Mouse (Mus musculus): ENCODE measurements at regions not wholly inside any gene's neighbourhood (a gene's known extent, or its start where the extent isn't known, plus 50 kb on each side); places are given as distances from the start of the nearest gene placed in this dataset.

DNA sequence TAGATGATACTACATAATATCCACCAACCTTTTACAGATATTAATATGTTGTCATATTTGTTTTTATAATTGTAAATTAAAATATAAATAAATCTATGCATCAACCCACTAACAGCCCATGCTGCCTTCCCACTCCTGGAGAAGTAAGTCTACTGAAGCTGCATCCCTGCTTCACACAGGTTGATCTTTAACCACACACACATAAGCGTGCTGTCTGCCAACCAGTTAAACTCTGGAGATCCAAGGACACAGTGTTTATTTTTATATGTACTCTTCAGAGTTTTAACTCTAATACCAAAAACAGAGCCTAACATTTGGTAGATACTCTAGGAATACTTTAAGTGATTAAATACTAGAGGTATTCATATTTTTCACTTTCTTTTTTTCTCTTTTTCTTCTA lies 133.9 kb upstream of the Ahr start:
- Histone ChIP-seq H3K27me3 (replicated peaks) (no peaks in the 10 kb centered on the region), H3K4me1 (no peaks in the 10 kb centered on the region), H3K9ac (no peak overlapping the region), H3K27ac (no peak overlapping the region), H3K9me3 (no peaks in the 10 kb centered on the region), H3K4me3 (no peak overlapping the region), H3K36me3 (no peaks in the 10 kb centered on the region), H3K4me2 (replicated peaks) (no peak overlapping the region)
- 88% methylated on average over 1 of the region's 1 CpGs for WGBS
- no peak for ATAC-seq (ENCODE audit: low FRiP score, low read depth)

DNA sequence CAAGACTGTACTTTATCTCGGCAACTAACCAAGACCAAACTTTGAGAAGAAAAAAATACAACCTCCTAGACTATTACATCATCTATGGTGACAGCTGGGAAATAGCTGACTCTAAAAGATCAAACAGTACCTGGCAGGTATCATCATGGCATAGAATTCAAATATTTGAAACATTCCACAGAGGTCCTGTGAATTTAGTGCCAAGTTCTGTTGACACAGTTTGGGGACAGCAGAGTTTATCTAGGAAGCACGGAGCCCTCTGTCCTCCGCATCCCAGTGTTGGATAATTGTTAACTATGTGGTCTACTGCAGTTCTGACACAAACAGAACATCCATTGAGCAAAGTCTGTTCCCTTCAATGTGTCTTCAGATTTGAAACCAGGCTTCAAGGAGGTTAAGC lies 132.9 kb upstream of the Ahr start:
- H3K4me3 ChIP-seq = no peak overlapping the region
- no peaks in the 10 kb centered on the region for H3K9me3 ChIP-seq
- no peak for ATAC-seq (ENCODE audit: low FRiP score, low read depth)
- 92% methylated on average over 3 of the region's 3 CpGs for WGBS
- H3K4me1 ChIP-seq = no peaks in the 10 kb centered on the region
- H3K36me3 ChIP-seq = no peaks in the 10 kb centered on the region
- H3K27me3 ChIP-seq (replicated peaks) = no peaks in the 10 kb centered on the region
- H3K9ac ChIP-seq = no peak overlapping the region
- H3K4me2 ChIP-seq (replicated peaks) = no peak overlapping the region
- no peak overlapping the region for H3K27ac ChIP-seq

DNA sequence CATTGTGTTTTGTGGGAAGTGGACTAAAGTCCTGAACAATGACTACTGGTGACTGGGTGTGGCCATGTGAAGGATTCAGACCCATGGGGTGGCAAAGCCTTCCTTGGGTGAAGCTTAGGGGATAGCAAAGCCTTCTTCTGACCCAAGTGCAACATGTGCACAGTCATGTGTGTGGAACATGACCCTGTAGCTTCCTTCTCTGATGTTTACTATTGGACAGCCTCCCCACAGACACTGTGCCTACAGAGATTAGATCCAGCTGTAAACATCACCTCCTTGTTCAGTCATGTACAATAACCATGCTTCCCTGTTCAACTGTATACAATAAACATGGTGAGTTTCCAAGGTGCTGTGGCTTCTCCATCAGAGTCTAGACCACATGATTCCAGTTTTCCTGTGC lies 132.4 kb upstream of the Ahr start:
- Histone ChIP-seq H3K4me1 (no peaks in the 10 kb centered on the region), H3K9me3 (no peaks in the 10 kb centered on the region), H3K27ac (no peak overlapping the region), H3K36me3 (no peaks in the 10 kb centered on the region), H3K4me2 (replicated peaks) (no peak overlapping the region), H3K4me3 (no peak overlapping the region), H3K9ac (no peak overlapping the region), H3K27me3 (replicated peaks) (no peaks in the 10 kb centered on the region)
- no peak for ATAC-seq (ENCODE audit: low FRiP score, low read depth)

DNA sequence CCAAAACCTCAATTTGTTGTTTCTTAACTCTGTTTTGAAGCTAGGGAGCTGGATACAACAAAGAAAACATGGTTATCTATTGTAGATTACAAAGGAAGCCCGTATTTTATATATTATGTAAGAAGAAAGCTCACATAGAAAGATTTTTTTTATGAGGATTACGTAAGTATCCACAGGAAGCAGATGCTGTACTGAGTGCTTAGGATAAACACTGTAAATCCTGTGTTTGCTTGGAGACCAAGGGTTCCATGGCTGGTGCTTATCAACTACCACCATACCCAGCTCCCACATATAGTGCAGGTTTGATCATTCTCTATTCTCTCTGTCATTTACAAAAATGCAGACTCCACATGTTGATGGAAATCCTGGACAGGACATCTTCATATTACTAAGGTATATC lies 131.2 kb upstream of the Ahr start:
- no peak overlapping the region for H3K4me3 ChIP-seq
- no peaks in the 10 kb centered on the region for H3K27me3 ChIP-seq (replicated peaks)
- H3K4me2 ChIP-seq (replicated peaks) = no peak overlapping the region
- WGBS = 75% methylated on average over 2 of the region's 2 CpGs
- H3K27ac ChIP-seq = no peak overlapping the region
- no peaks in the 10 kb centered on the region for H3K36me3 ChIP-seq
- H3K9me3 ChIP-seq = no peaks in the 10 kb centered on the region
- no peak overlapping the region for H3K9ac ChIP-seq
- ATAC-seq (ENCODE audit: low FRiP score, low read depth) = no peak
- no peaks in the 10 kb centered on the region for H3K4me1 ChIP-seq

DNA sequence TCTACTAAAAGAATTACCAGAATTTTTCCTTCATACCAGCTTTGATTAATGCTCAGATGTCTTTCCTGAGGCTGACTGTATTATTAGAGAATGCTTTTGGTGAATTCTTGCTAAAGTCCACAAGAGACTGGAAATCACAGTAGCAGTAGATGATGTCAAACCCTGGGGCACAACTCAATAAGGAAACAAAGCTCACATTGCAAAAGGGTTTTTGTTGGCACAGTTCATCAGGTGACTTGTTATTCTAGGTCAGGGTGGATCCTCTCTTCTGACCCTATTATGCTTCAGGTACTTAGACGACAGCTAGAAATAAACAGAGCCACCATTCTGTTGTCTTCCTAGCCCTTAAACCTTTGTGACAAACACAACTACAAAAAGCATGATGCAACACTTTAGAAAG lies 128.2 kb upstream of the Ahr start:
- H3K4me3 ChIP-seq = no peak overlapping the region
- H3K9me3 ChIP-seq = no peaks in the 10 kb centered on the region
- ATAC-seq (ENCODE audit: low FRiP score, low read depth) = no peak
- no peak overlapping the region for H3K27ac ChIP-seq
- no peak overlapping the region for H3K9ac ChIP-seq
- H3K4me1 ChIP-seq = no peaks in the 10 kb centered on the region
- no peaks in the 10 kb centered on the region for H3K36me3 ChIP-seq
- no peak overlapping the region for H3K4me2 ChIP-seq (replicated peaks)
- no peaks in the 10 kb centered on the region for H3K27me3 ChIP-seq (replicated peaks)
- WGBS = 94% methylated on average over 1 of the region's 1 CpGs

DNA sequence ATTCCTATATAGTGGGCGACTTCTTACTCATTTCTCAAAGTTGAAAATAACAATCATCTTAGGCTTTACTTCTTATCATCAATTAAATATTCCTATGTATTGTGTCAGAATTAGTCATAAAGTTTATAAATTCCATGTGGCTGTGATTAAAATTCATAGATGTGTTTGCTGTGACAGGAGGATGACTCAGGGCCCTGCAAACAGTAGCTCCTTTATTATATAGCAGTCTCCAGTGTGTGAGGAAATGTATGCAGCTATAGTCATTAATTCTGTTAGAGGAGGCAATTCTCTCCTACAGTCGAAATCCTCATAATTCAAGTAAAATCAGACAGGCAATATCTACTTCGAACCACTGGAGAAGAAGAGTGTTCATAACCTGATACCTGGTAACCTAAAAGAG lies 121.7 kb upstream of the Ahr start:
- WGBS = 79% methylated on average over 3 of the region's 3 CpGs
- Histone ChIP-seq H3K4me3 (no peak overlapping the region), H3K9me3 (no peaks in the 10 kb centered on the region), H3K27ac (no peak overlapping the region), H3K4me1 (no peaks in the 10 kb centered on the region), H3K4me2 (replicated peaks) (no peak overlapping the region), H3K36me3 (no peaks in the 10 kb centered on the region), H3K27me3 (replicated peaks) (no peaks in the 10 kb centered on the region), H3K9ac (no peak overlapping the region)
- no peak for ATAC-seq (ENCODE audit: low FRiP score, low read depth)

DNA sequence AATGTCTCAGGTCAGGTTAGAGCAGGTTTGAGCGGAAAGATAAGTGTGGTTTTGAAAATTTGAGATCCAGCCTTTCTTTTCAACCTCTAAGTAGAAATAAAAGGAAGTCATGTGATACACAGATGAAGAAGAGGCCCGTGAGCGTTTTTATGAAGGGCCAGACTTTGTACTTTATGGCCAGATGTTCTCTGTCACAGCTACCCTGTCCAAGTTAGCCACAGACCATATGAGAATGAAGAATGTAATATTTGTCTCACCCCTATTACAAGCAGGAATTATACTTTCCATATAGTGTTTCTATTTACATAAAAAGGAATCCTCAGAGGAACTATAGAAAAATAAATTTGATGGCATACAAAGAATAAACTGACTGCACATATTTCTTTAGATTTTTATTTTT lies 114.9 kb upstream of the Ahr start:
- whole genome bisulfite sequencing = 85% methylated on average over 3 of the region's 3 CpGs
- no peak for ATAC-seq (ENCODE audit: low FRiP score, low read depth)
- no peak overlapping the region for H3K4me2 ChIP-seq (replicated peaks)
- H3K9me3 ChIP-seq = 0 out of 2 replicates have a peak, but pooled peaks cover 5% of the 10 kb centered on the region
- H3K27me3 ChIP-seq (replicated peaks) = no peaks in the 10 kb centered on the region
- H3K4me1 ChIP-seq = no peaks in the 10 kb centered on the region
- H3K4me3 ChIP-seq = no peak overlapping the region
- H3K36me3 ChIP-seq = no peaks in the 10 kb centered on the region
- H3K9ac ChIP-seq = no peak overlapping the region
- H3K27ac ChIP-seq = no peak overlapping the region

DNA sequence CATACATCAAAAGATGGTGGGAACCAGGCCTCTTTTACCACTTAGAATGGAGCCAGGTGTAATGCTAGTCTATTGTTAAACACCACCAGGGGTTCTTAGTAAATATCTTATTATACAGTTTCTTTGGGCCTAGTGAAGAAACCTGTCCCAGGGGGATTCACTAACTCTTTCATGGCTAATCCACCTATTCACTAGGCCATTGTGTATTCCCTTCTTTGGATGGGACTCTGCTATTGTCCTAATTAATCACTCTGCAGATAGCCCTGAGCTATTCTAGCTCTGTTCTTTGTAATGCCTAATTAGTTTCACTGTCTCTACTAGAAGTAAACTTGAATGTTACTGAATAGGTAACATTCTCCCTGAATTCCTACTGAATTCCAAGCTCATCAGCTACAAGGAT lies 107.6 kb upstream of the Ahr start:
- H3K4me3 ChIP-seq = no peak overlapping the region
- H3K9me3 ChIP-seq = no peaks in the 10 kb centered on the region
- no peak overlapping the region for H3K9ac ChIP-seq
- ATAC-seq (ENCODE audit: low FRiP score, low read depth) = no peak
- no peaks in the 10 kb centered on the region for H3K4me1 ChIP-seq
- no peaks in the 10 kb centered on the region for H3K36me3 ChIP-seq
- H3K27ac ChIP-seq = no peak overlapping the region
- no peaks in the 10 kb centered on the region for H3K27me3 ChIP-seq (replicated peaks)
- H3K4me2 ChIP-seq (replicated peaks) = no peak overlapping the region

DNA sequence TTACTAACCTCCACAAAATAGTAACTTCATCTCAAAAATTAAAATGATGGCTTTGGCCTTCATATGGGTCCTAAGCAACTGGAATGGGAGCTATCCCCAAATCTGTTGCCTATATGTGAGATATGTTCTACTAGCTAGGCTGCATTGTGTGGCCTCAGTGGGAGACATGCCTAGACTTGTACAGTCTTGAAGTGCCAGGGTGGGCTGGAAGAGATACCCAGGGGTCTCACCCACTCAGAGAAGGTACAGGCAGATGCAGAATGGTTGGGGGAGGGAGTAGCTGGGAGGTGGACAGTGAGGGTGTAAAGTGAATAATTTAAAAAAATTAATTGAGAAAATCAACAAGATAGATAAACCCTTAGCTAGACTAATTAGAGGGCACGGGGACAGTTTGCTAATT lies 106.9 kb upstream of the Ahr start:
- Histone ChIP-seq H3K27ac (no peak overlapping the region), H3K4me2 (replicated peaks) (no peak overlapping the region), H3K9ac (no peak overlapping the region), H3K4me3 (no peak overlapping the region), H3K36me3 (no peaks in the 10 kb centered on the region), H3K4me1 (no peaks in the 10 kb centered on the region), H3K27me3 (replicated peaks) (no peaks in the 10 kb centered on the region), H3K9me3 (no peaks in the 10 kb centered on the region)
- WGBS = 61% methylated on average over 1 of the region's 1 CpGs
- ATAC-seq (ENCODE audit: low FRiP score, low read depth) = no peak

DNA sequence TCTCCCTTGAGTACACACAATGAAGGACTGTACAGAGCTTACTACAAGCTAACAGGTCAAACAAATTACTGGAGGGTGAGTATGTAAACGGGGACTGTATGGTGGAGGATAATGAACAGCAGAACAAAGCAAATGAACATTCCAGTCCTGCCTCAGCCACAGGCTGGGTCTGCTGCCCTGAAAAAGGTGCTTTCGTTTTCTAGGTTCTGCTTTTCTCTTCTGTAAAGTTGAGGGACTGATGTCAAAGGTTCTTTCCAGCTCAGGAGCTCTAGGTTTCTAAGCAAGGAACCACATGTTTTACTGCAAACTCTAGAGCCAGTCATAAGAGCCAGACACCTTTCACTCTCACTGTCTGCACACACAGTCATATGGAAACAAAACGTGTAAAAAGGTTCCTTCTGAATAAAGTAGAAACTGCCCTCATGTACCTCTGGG lies 106.1 kb upstream of the Ahr start:
- 64% methylated on average over 3 of the region's 3 CpGs for WGBS
- no peaks in the 10 kb centered on the region for H3K36me3 ChIP-seq

DNA sequence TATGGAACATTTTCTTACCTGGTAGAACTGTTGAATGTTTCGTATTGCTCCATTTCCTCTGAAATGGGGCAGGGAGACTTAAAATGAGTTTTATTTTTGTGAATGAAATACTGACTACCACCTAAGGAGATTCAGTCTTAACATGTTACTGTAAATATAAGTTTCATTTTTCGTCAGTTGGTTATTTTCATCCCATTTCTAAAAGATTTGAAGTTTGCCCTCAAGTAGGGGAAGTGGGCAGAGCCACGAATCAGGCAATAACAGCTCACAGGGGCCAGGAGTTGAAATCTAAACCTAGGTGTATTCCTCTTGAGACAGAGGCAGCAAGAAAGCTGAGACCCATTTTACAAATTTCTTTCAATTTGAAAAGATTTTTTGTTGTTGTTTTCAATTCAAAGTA lies 88.6 kb upstream of the Ahr start:
- no peaks in the 10 kb centered on the region for H3K4me1 ChIP-seq
- H3K9ac ChIP-seq = no peak overlapping the region
- H3K36me3 ChIP-seq = no peaks in the 10 kb centered on the region
- WGBS = 73% methylated on average over 3 of the region's 3 CpGs
- H3K9me3 ChIP-seq = no peaks in the 10 kb centered on the region
- no peak overlapping the region for H3K27ac ChIP-seq
- H3K4me2 ChIP-seq (replicated peaks) = no peak overlapping the region
- H3K27me3 ChIP-seq (replicated peaks) = no peaks in the 10 kb centered on the region
- no peak for ATAC-seq (ENCODE audit: low FRiP score, low read depth)
- H3K4me3 ChIP-seq = no peak overlapping the region

More for the DNA sequence above, 106.1 kb upstream of the Ahr start:
- no peak for ATAC-seq (ENCODE audit: low FRiP score, low read depth)
- no peaks in the 10 kb centered on the region for H3K9me3 ChIP-seq
- H3K27me3 ChIP-seq (replicated peaks) = no peaks in the 10 kb centered on the region
- H3K27ac ChIP-seq = no peak overlapping the region
- H3K9ac ChIP-seq = no peak overlapping the region
- H3K4me3 ChIP-seq = no peak overlapping the region
- no peaks in the 10 kb centered on the region for H3K4me1 ChIP-seq
- H3K4me2 ChIP-seq (replicated peaks) = no peak overlapping the region

DNA sequence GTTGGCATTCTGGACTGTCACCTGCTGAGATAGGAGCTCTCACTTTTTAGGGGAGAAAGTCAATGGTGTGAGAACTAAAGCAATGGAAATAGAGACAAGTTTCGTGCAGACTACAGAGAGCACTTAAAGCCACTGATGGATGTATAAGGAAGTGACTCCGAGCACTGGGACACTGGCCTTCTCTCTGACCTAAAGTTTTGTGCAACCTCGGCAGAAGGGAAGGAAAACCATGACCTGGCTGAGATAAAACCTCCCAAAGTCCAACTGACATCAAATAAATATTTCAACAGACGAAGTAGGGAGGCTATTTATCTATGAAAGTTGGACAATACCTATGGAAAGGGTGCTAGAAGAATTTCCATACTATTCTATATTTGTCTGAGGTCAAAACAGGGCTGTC lies 80.0 kb upstream of the Ahr start:
- no peak overlapping the region for H3K27ac ChIP-seq
- H3K9me3 ChIP-seq = no peaks in the 10 kb centered on the region
- ATAC-seq (ENCODE audit: low FRiP score, low read depth) = no peak
- no peaks in the 10 kb centered on the region for H3K4me1 ChIP-seq
- H3K4me2 ChIP-seq (replicated peaks) = no peak overlapping the region
- no peak overlapping the region for H3K4me3 ChIP-seq
- 80% methylated on average over 4 of the region's 4 CpGs for whole genome bisulfite sequencing
- H3K9ac ChIP-seq = no peak overlapping the region
- H3K27me3 ChIP-seq (replicated peaks) = no peaks in the 10 kb centered on the region
- H3K36me3 ChIP-seq = no peaks in the 10 kb centered on the region

DNA sequence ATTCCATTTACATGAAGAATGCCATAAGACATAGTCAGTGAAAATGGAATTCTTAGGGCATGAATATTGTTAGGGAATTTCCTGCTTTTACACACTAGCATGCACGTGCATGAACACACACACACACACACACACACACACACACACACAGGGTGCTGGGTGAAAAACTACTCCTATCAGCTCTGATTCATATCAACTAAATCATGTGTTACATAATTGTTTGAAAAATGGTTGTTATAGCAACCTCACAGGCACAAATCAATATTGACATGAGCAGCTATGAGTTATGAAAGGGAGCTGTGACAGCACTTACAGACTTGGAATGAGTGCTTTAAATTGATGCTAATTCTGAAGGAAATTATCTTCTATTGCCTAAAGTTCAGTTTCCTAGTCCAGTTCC lies 72.8 kb upstream of the Ahr start:
- Histone ChIP-seq H3K4me3 (no peak overlapping the region), H3K9me3 (no peaks in the 10 kb centered on the region), H3K27me3 (replicated peaks) (no peaks in the 10 kb centered on the region), H3K36me3 (no peaks in the 10 kb centered on the region), H3K27ac (no peak overlapping the region), H3K4me1 (no peaks in the 10 kb centered on the region), H3K9ac (no peak overlapping the region), H3K4me2 (replicated peaks) (no peak overlapping the region)
- no peak for ATAC-seq (ENCODE audit: low FRiP score, low read depth)
- 84% methylated on average over 1 of the region's 1 CpGs for WGBS

DNA sequence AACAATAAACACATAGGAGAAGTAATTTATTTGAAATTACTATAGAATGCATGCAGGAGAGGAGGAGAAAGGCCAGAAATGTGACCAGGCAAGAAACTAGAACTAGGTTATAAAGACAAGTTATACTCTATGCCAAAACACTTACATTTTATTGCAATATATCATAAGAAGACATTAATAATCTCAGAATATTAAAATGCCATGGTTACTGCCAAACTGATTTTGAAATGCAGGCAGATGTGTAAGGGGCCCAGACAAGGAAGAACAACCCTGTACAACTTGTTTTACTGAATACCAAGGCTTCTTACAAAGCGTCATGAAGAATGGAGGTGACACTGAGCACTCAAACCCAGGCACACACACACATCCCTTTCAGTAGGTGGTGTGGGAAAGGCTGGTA lies 68.9 kb upstream of the Ahr start:
- Histone ChIP-seq H3K4me1 (no peaks in the 10 kb centered on the region), H3K27me3 (replicated peaks) (no peaks in the 10 kb centered on the region), H3K9me3 (no peaks in the 10 kb centered on the region), H3K27ac (no peak overlapping the region), H3K9ac (no peak overlapping the region), H3K36me3 (no peaks in the 10 kb centered on the region), H3K4me2 (replicated peaks) (no peak overlapping the region), H3K4me3 (no peak overlapping the region)
- ATAC-seq (ENCODE audit: low FRiP score, low read depth) = no peak
- WGBS = 82% methylated on average over 1 of the region's 1 CpGs

All from neural tube, embryonic 12.5 days (tissue).